Mouse (Mus musculus): ENCODE measurements around the gene Gm12800. TPM values are rescaled to one million over a fixed set of nuclear protein-coding genes. Genes with fewer than 3 reads are reported as not detected.
"Not testable (repeated sequence)": the region's sequence is repeated elsewhere in the genome, so short reads cannot be mapped to it uniquely, and the experiment has no call there.

Gene Gm12800
- polyA plus RNA-seq (2015; fragmentation: Nextera tagmentation; extraction: Ambion mirVana): not detected in 2 replicates

GRCm38 (mm10) chr4:101908821-101909220 lies at the start of gene Gm12800:
Gene Gm12800 (plus strand): TSS chr4:101909121.
- not testable (repeated sequence) for H3K27ac ChIP-seq; H3K9ac ChIP-seq; H3K9me3 ChIP-seq; ATAC-seq (ENCODE audit: borderline replicate concordance, extremely low read depth, low FRiP score, low TSS enrichment); H3K4me2 ChIP-seq; H3K4me1 ChIP-seq; H3K27me3 ChIP-seq; H3K36me3 ChIP-seq; H3K4me3 ChIP-seq
- 85% methylated on average over 2 of the region's 2 CpGs for WGBS

- no peaks in the 10 kb centered on the region for H3K36me3 ChIP-seq
- H3K4me2 ChIP-seq: no peak overlapping the region
- no peaks in the 10 kb centered on the region for H3K27me3 ChIP-seq
- 42% methylated on average over 6 of the region's 6 CpGs for WGBS
- no peaks in the 10 kb centered on the region for H3K9me3 ChIP-seq
- no peak overlapping the region for H3K9ac ChIP-seq
- no peak for ATAC-seq (ENCODE audit: borderline replicate concordance, extremely low read depth, low FRiP score, low TSS enrichment)
- no peak overlapping the region for H3K27ac ChIP-seq
- H3K4me3 ChIP-seq: no peak overlapping the region
- no peaks in the 10 kb centered on the region for H3K4me1 ChIP-seq
These were observed 48.0 kb upstream of the Gm12800 start for GRCm38 (mm10) chr4:101860873-101861272.

- H3K36me3 ChIP-seq: no peaks in the 10 kb centered on the region
- H3K4me3 ChIP-seq: no peak overlapping the region
- H3K27me3 ChIP-seq: no peaks in the 10 kb centered on the region
- no peak overlapping the region for H3K4me2 ChIP-seq
- no peak overlapping the region for H3K27ac ChIP-seq
- no peaks in the 10 kb centered on the region for H3K4me1 ChIP-seq
- no peak overlapping the region for H3K9ac ChIP-seq
- 82% methylated on average over 6 of the region's 6 CpGs for WGBS
- no peak for ATAC-seq (ENCODE audit: borderline replicate concordance, extremely low read depth, low FRiP score, low TSS enrichment)
- H3K9me3 ChIP-seq: no peaks in the 10 kb centered on the region
These were observed 46.6 kb upstream of the Gm12800 start for GRCm38 (mm10) chr4:101862289-101862688.

- H3K4me3 ChIP-seq; ATAC-seq (ENCODE audit: borderline replicate concordance, extremely low read depth, low FRiP score, low TSS enrichment); H3K4me2 ChIP-seq; H3K27ac ChIP-seq; H3K9ac ChIP-seq; H3K9me3 ChIP-seq; H3K36me3 ChIP-seq; H3K27me3 ChIP-seq; H3K4me1 ChIP-seq: not testable (repeated sequence)
- WGBS: 60% methylated on average over 2 of the region's 2 CpGs
These were observed 36.9 kb upstream of the Gm12800 start for GRCm38 (mm10) chr4:101872031-101872430.

- not testable (repeated sequence) for H3K4me2 ChIP-seq; ATAC-seq (ENCODE audit: borderline replicate concordance, extremely low read depth, low FRiP score, low TSS enrichment); H3K9me3 ChIP-seq; H3K36me3 ChIP-seq; H3K27me3 ChIP-seq; H3K27ac ChIP-seq; H3K4me1 ChIP-seq; H3K9ac ChIP-seq; H3K4me3 ChIP-seq
- WGBS: 78% methylated on average over 15 of the region's 15 CpGs
These were observed 33.2 kb upstream of the Gm12800 start for GRCm38 (mm10) chr4:101875687-101876086.

- Histone ChIP-seq H3K4me2 (no peak overlapping the region), H3K9ac (no peak overlapping the region), H3K4me3 (no peak overlapping the region), H3K4me1 (no peaks in the 10 kb centered on the region), H3K9me3 (no peaks in the 10 kb centered on the region), H3K27me3 (no peaks in the 10 kb centered on the region), H3K27ac (no peak overlapping the region), H3K36me3 (no peaks in the 10 kb centered on the region)
- 29% methylated on average over 3 of the region's 3 CpGs for WGBS
- no peak for ATAC-seq (ENCODE audit: borderline replicate concordance, extremely low read depth, low FRiP score, low TSS enrichment)
These were observed 25.3 kb upstream of the Gm12800 start for GRCm38 (mm10) chr4:101883641-101884040.

GRCm38 (mm10) chr4:101889377-101889776 lies 19.5 kb upstream of the Gm12800 start:
- ATAC-seq (ENCODE audit: borderline replicate concordance, extremely low read depth, low FRiP score, low TSS enrichment): no peak
- Histone ChIP-seq H3K27me3 (no peaks in the 10 kb centered on the region), H3K4me2 (no peak overlapping the region), H3K27ac (no peak overlapping the region), H3K9me3 (no peaks in the 10 kb centered on the region), H3K9ac (no peak overlapping the region), H3K36me3 (no peaks in the 10 kb centered on the region), H3K4me1 (no peaks in the 10 kb centered on the region), H3K4me3 (no peak overlapping the region)

GRCm38 (mm10) chr4:101893656-101894420 lies 15.1 kb upstream of the Gm12800 start, which contains the start of gene C130073F10Rik:
Gene C130073F10Rik (minus strand): TSS chr4:101893789.
- Histone ChIP-seq H3K4me1 (no peaks in the 10 kb centered on the region), H3K9me3 (no peaks in the 10 kb centered on the region), H3K4me2 (no peak within 1 kb of the TSS), H3K27me3 (no peaks in the 10 kb centered on the region), H3K27ac (no peak within 1 kb of the TSS), H3K9ac (no peak within 1 kb of the TSS), H3K4me3 (no peak within 1 kb of the TSS), H3K36me3 (no peaks in the 10 kb centered on the region)
- no peak for ATAC-seq (ENCODE audit: borderline replicate concordance, extremely low read depth, low FRiP score, low TSS enrichment)
- WGBS: 58% methylated on average over 7 of the region's 7 CpGs

GRCm38 (mm10) chr4:101940107-101940506 lies 31.2 kb downstream of the Gm12800 start, which contains the start of gene Gm12794:
Gene Gm12794 (plus strand): TSS chr4:101940407.
- not testable (repeated sequence) for H3K4me3 ChIP-seq; H3K27me3 ChIP-seq; ATAC-seq (ENCODE audit: borderline replicate concordance, extremely low read depth, low FRiP score, low TSS enrichment); H3K27ac ChIP-seq; H3K9me3 ChIP-seq; H3K9ac ChIP-seq; H3K4me2 ChIP-seq; H3K36me3 ChIP-seq; H3K4me1 ChIP-seq
- WGBS: 60% methylated on average over 2 of the region's 2 CpGs

Other genes with a start within 250 kb of the Gm12800 start
- gene Lepr, start 191.7 kb upstream of the Gm12800 start, polyA plus RNA-seq (2015; fragmentation: Nextera tagmentation; extraction: Ambion mirVana): 7.8 and 7.9 TPM in 2 replicates
- not detected in 2 replicates for gene B020004J07Rik, start 65.1 kb upstream of the Gm12800 start, polyA plus RNA-seq (2015; fragmentation: Nextera tagmentation; extraction: Ambion mirVana)
- gene C130073F10Rik, start 15.3 kb upstream of the Gm12800 start, polyA plus RNA-seq (2015; fragmentation: Nextera tagmentation; extraction: Ambion mirVana): 0.35 TPM in 1 of 2 replicates, not detected in the other
- gene Gm12794, start 31.3 kb downstream of the Gm12800 start, polyA plus RNA-seq (2015; fragmentation: Nextera tagmentation; extraction: Ambion mirVana): not detected in 2 replicates
- gene Gm12790, start 71.9 kb downstream of the Gm12800 start, polyA plus RNA-seq (2015; fragmentation: Nextera tagmentation; extraction: Ambion mirVana): not detected in 2 replicates
- gene Gm12789, start 77.5 kb downstream of the Gm12800 start, polyA plus RNA-seq (2015; fragmentation: Nextera tagmentation; extraction: Ambion mirVana): not detected in 2 replicates
- 37.3 and 40.5 TPM in 2 replicates for gene Pde4b, start 178.4 kb downstream of the Gm12800 start, polyA plus RNA-seq (2015; fragmentation: Nextera tagmentation; extraction: Ambion mirVana)

Measured in lung, embryonic 15.5 days (tissue).